Mouse (Mus musculus) liver, postnatal 0 days (tissue): ENCODE data around the gene Vwa3b. TPM values are rescaled to one million over a fixed set of nuclear protein-coding genes. Genes with fewer than 3 reads are reported as not detected.

Experiments used
- ATAC-seq: fragments of 200-750 bp; cut with Nextera tagmentation; 2 replicates; pipeline ENCODE4 v1.8.0; 2017; ENCODE audit warnings: mild to moderate bottlenecking, moderate library complexity
- DNase-seq: peaks from one replicate; pipeline ENCODE4 v3.0.0-alpha.2; 2016
- H3K27ac ChIP-seq: fragments of 300-500 bp; sonication (generic); 2 replicates; pipeline ENCODE4 v1.5.1; 2014; ENCODE audit warnings: antibody characterized with exemption, moderate library complexity, mild to moderate bottlenecking, low read depth
- H3K27me3 ChIP-seq: fragments of 300-500 bp; sonication (generic); 2 replicates; pipeline ENCODE4 v1.6.1; 2014; ENCODE audit warnings: low read length, control low read depth, mixed read lengths; ENCODE audit not compliant: insufficient read depth
- H3K36me3 ChIP-seq: fragments of 300-500 bp; sonication (generic); replicated peaks from 2 replicates; pipeline ENCODE4 v1.6.1; 2014; ENCODE audit warnings: mild to moderate bottlenecking, control low read depth, low read length, moderate library complexity, mixed read lengths; ENCODE audit not compliant: insufficient read depth
- H3K4me1 ChIP-seq: fragments of 300-500 bp; sonication (generic); 2 replicates; pipeline ENCODE4 v1.6.1; 2014; ENCODE audit warnings: antibody characterized with exemption, mild to moderate bottlenecking, control low read depth; ENCODE audit not compliant: insufficient read depth
- H3K4me2 ChIP-seq: fragments of 300-500 bp; sonication (generic); 2 replicates; pipeline ENCODE4 v1.6.1; 2014; ENCODE audit warnings: low read depth, mild to moderate bottlenecking, low read length, moderate library complexity, mixed read lengths
- H3K4me3 ChIP-seq: fragments of 300-500 bp; sonication (generic); 2 replicates; pipeline ENCODE4 v1.5.1; 2014; ENCODE audit warnings: low read depth, low read length
- H3K9ac ChIP-seq: fragments of 300-500 bp; sonication (generic); replicated peaks from 2 replicates; pipeline ENCODE4 v1.6.1; 2014; ENCODE audit warnings: mild to moderate bottlenecking, moderate library complexity
- H3K9me3 ChIP-seq: fragments of 300-500 bp; sonication (generic); 2 replicates; pipeline ENCODE4 v1.6.1; 2016; ENCODE audit warnings: mild to moderate bottlenecking, control low read depth, low read length, mixed read lengths
- CTCF ChIP-seq: sonication (generic); IDR thresholded peaks from 2 replicates; pipeline ENCODE4 v1.5.1; 2016; ENCODE audit warnings: antibody characterized with exemption, low read depth
- EP300 ChIP-seq: IDR thresholded peaks from 2 replicates; pipeline ENCODE4 v1.6.1; 2016; ENCODE audit warnings: antibody characterized with exemption, low read depth, mild to moderate bottlenecking
- WGBS: fragments of 180-500 bp; shearing (Covaris S2); extraction: QIAGEN DNeasy Blood & Tissue Kit; methylation state at CpG from one replicate; pipeline ENCODE4 v1.1.7; 2014; ENCODE audit not compliant: insufficient replicate concordance; 5-methylcytosine and 5-hydroxymethylcytosine counted together
- polyA plus RNA-seq: library from polyadenylated mRNA; unstranded; fragments of >200 nt; fragmentation: Nextera tagmentation; extraction: Ambion mirVana; gene quantifications from 2 replicates; pipeline ENCODE4 v1.2.1, GENCODE M21; 2015

Vwa3b gene
- polyA plus RNA-seq, 1 experiment from 2014 or later, result 1.1 TPM

GRCm38 (mm10) chr1:37009880-37010279 is 16.5 kb upstream of the Vwa3b start:
- Histone ChIP-seq H3K9me3 (no peaks in the 10 kb centered on the region), H3K36me3 (no peaks in the 10 kb centered on the region), H3K27ac (no peak overlapping the region), H3K9ac (no peak overlapping the region), H3K4me1 (no peaks in the 10 kb centered on the region), H3K4me3 (no peak overlapping the region), H3K4me2 (no peak overlapping the region), H3K27me3 (no peaks in the 10 kb centered on the region)
- 69% methylated on average over 10 of the region's 10 CpGs for WGBS
- DNase-seq (no peak), ATAC-seq (no peak)
- no peak for TF ChIP-seq CTCF
- no peak for TF ChIP-seq EP300

DNA sequence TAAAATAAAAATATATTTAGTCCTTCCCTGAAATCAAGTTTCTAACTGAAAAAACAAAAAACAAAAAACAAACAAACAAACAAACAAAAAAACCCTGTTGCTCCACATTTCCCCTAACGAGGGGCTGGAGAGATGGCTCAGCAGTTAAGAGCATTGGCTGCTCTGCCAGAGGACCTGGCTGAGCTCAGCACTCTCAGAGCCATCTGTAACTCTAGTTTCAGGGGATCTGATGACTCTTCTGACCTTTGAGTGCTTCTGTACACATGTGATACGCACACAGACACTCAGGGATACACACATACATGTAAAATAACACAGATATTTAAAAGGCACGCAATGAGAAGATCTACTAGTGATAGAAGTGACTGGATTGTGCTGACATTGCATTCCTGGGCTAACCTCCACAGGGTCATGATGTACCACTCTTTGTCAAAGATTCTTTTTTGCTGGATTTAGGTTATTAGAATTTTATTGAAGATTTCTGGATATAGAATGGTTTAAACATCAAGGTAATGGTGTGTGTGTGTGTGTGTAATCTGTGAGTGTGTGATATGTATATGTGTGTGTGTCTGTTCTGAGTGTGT is 14.7 kb upstream of the Vwa3b start:
- ATAC-seq (no peak), DNase-seq (no peak)
- no peaks in the 10 kb centered on the region for H3K36me3 ChIP-seq

GRCm38 (mm10) chr1:37013006-37013405 is 13.4 kb upstream of the Vwa3b start:
- no peak overlapping the region for H3K27ac ChIP-seq
- no peak for DNase-seq
- H3K9me3 ChIP-seq, result no peaks in the 10 kb centered on the region
- no peak overlapping the region for H3K4me3 ChIP-seq
- 66% methylated on average over 2 of the region's 2 CpGs for WGBS
- no peaks in the 10 kb centered on the region for H3K27me3 ChIP-seq
- TF ChIP-seq CTCF (no peak), EP300 (no peak)
- no peak for ATAC-seq
- H3K36me3 ChIP-seq, result no peaks in the 10 kb centered on the region
- H3K4me1 ChIP-seq, result no peaks in the 10 kb centered on the region
- H3K9ac ChIP-seq, result no peak overlapping the region
- no peak overlapping the region for H3K4me2 ChIP-seq

More for the DNA sequence above, 14.7 kb upstream of the Vwa3b start:
- H3K4me1 ChIP-seq, result no peaks in the 10 kb centered on the region
- no peak for TF ChIP-seq EP300
- H3K9ac ChIP-seq, result no peak overlapping the region
- H3K27me3 ChIP-seq, result no peaks in the 10 kb centered on the region
- H3K4me2 ChIP-seq, result no peak overlapping the region
- no peak overlapping the region for H3K27ac ChIP-seq
- H3K4me3 ChIP-seq, result no peak overlapping the region
- 65% methylated on average over 3 of the region's 3 CpGs for WGBS
- no peaks in the 10 kb centered on the region for H3K9me3 ChIP-seq

DNA sequence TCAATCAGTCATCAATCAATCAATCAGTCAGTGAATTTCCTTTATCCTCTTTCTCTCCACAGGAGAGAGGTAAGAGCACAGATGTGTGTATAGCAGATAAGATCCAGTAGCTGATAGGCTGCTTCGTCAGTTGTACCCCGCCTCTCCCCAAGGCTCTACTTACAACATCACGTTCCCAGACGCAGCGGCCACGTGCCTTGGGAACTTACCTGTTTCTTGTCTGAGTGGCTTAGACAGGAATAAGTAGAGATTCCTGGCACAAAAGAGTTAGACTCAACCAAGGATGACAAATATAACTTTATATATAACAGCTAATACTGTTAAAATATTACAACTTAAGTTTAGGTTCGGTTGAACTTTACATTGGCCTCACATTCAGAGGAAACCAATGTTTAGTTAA is 12.7 kb upstream of the Vwa3b start:
- H3K4me1 ChIP-seq, result no peaks in the 10 kb centered on the region
- no peak for ATAC-seq
- no peaks in the 10 kb centered on the region for H3K9me3 ChIP-seq
- no peak for DNase-seq
- H3K4me2 ChIP-seq, result no peak overlapping the region
- H3K27ac ChIP-seq, result no peak overlapping the region
- H3K9ac ChIP-seq, result no peak overlapping the region
- no peaks in the 10 kb centered on the region for H3K36me3 ChIP-seq
- WGBS, result 36% methylated on average over 7 of the region's 7 CpGs
- no peak for TF ChIP-seq CTCF
- TF ChIP-seq EP300, result no peak
- H3K27me3 ChIP-seq, result no peaks in the 10 kb centered on the region
- no peak overlapping the region for H3K4me3 ChIP-seq

- 74% methylated on average over 6 of the region's 6 CpGs for WGBS
- TF ChIP-seq EP300, result no peak
- no peak for TF ChIP-seq CTCF
- no peak for DNase-seq
Measured at GRCm38 (mm10) chr1:37019017-37019416, 7.4 kb upstream of the Vwa3b start.

DNA sequence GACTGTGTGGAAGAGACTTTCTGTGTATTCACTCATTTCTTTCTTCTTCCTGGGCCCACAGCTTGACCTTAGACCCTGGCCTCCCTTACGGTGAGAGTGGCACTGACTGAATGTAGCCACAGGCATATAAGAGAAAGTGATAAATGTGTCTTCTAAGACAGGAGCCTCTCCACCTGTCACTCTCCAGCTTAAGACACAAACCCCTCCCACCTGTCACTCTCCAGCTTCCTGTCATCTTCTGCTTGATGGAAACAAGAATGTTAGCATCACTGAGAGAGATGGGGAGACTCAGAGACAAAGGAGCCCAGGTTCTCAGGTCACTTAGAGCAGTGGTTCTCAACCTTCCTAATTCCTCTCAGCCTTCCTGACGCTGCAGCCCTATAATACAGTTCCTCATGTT is 3.7 kb upstream of the Vwa3b start:
- no peak for ATAC-seq

More at GRCm38 (mm10) chr1:37019017-37019416, 7.4 kb upstream of the Vwa3b start:
- ATAC-seq, result no peak
- no peak overlapping the region for H3K9ac ChIP-seq
- no peaks in the 10 kb centered on the region for H3K9me3 ChIP-seq
- H3K4me1 ChIP-seq, result no peaks in the 10 kb centered on the region
- H3K4me3 ChIP-seq, result no peak overlapping the region
- no peak overlapping the region for H3K27ac ChIP-seq
- no peak overlapping the region for H3K4me2 ChIP-seq
- no peaks in the 10 kb centered on the region for H3K27me3 ChIP-seq
- no peaks in the 10 kb centered on the region for H3K36me3 ChIP-seq

More for the DNA sequence above, 3.7 kb upstream of the Vwa3b start:
- no peak for TF ChIP-seq EP300
- no peak for TF ChIP-seq CTCF
- WGBS, result 64% methylated on average over 2 of the region's 2 CpGs
- Histone ChIP-seq H3K4me1 (no peaks in the 10 kb centered on the region), H3K4me3 (no peak overlapping the region), H3K9ac (no peak overlapping the region), H3K27ac (no peak overlapping the region), H3K4me2 (no peak overlapping the region), H3K27me3 (no peaks in the 10 kb centered on the region), H3K9me3 (no peaks in the 10 kb centered on the region), H3K36me3 (no peaks in the 10 kb centered on the region)
- DNase-seq, result no peak
